Mouse (Mus musculus): ENCODE results near the gene Spsb4.

DNA sequence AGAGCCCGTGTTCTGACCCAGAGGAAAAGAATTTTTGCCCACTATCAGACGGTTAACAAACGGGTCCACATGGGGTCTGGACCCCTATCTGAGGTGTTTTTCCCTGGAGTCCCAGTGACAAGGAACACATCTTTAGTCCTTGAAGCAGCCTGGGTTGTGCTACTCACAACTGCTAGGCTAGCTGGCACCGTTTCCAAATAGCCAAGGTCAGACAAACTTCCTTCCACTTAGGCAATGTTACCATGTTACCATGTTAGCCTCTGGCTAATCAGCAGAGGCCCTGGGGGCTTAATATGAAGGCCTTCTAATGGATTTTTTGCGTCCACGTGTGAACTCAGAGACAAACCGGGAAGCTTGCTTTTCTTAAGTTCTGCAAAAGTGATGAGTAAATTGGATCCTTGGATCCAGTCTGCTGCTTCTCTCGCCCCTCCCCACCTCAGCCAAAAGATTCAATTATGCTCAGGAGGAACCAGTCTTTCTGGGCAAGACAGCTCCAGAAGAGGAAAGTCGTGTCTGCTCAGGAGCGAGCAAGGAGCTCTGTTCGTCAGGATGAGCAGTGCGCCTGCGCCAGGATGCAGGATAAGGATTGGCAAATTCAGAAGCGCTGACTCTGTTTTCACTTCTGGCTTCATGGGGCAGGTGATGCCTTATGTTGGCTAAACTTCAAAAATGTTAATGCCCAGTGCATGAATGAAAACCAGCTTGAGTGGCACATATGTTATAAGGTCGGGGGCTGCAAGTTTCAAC is 64.4 kb downstream of the Spsb4 start:
- TF ChIP-seq POLR2A (IDR thresholded peaks at IDR 0.05; ENCODE audit: insufficient read length, low read depth) (no peak), MAX (IDR thresholded peaks at IDR 0.05; ENCODE audit: low read depth) (no peak)
